Mouse (Mus musculus) skeletal muscle tissue, adult 2 months (tissue): ENCODE results near the gene Gja4.
A peak's percentile ranks its signal among the peaks of the same experiment; 100 is the strongest.

Source experiments
- DNase-seq: peaks from one replicate; pipeline ENCODE4 v3.0.0-alpha.2; 2012; ENCODE audit warnings: low read depth, low spot score

The Gja4 gene

GRCm38 (mm10) chr4:127313861-127314260, at the start of gene Gja4:
Gene Gja4 (minus strand): TSS chr4:127314039.
- peak; percentile 56 for DNase-seq

- no peak for DNase-seq
These were observed 49.5 kb upstream of the Gja4 start for GRCm38 (mm10) chr4:127363331-127363730.

GRCm38 (mm10) chr4:127362520-127362919, 48.7 kb upstream of the Gja4 start:
- no peak for DNase-seq

- DNase-seq, result no peak
These were observed 44.2 kb upstream of the Gja4 start, which contains the start of gene Gjb5 for GRCm38 (mm10) chr4:127358018-127358417. Gene Gjb5 (minus strand): TSS chr4:127358181.

GRCm38 (mm10) chr4:127354506-127355485, 41.0 kb upstream of the Gja4 start:
- DNase-seq, result no peak

GRCm38 (mm10) chr4:127353951-127354438, 40.2 kb upstream of the Gja4 start, which contains the start of gene Gjb4:
Gene Gjb4 (minus strand): TSS chr4:127354081.
- DNase-seq, result no peak

- no peak for DNase-seq
These were observed 38.8 kb upstream of the Gja4 start for GRCm38 (mm10) chr4:127352594-127352993.

- DNase-seq, result no peak
These were observed 35.9 kb upstream of the Gja4 start for GRCm38 (mm10) chr4:127349560-127350300.

GRCm38 (mm10) chr4:127345000-127345399, 31.2 kb upstream of the Gja4 start:
- no peak for DNase-seq

GRCm38 (mm10) chr4:127341372-127341771, 27.5 kb upstream of the Gja4 start:
- DNase-seq, result no peak

GRCm38 (mm10) chr4:127337668-127338067, 23.8 kb upstream of the Gja4 start:
- DNase-seq, result no peak

GRCm38 (mm10) chr4:127334870-127335504, 21.1 kb upstream of the Gja4 start:
- DNase-seq, result no peak

GRCm38 (mm10) chr4:127331171-127331570, 17.3 kb upstream of the Gja4 start:
- no peak for DNase-seq

- no peak for DNase-seq
These were observed 16.6 kb upstream of the Gja4 start, which contains the start of gene Gjb3 for GRCm38 (mm10) chr4:127330181-127331100. Gene Gjb3 (minus strand): TSS chr4:127330844.

GRCm38 (mm10) chr4:127329751-127330150, 15.9 kb upstream of the Gja4 start:
- no peak for DNase-seq

- no peak for DNase-seq
These were observed 15.2 kb upstream of the Gja4 start for GRCm38 (mm10) chr4:127329046-127329445.

GRCm38 (mm10) chr4:127328378-127328777, 14.5 kb upstream of the Gja4 start:
- DNase-seq, result no peak

- DNase-seq, result no peak
These were observed 13.9 kb upstream of the Gja4 start for GRCm38 (mm10) chr4:127327749-127328148.

GRCm38 (mm10) chr4:127327258-127327657, 13.4 kb upstream of the Gja4 start:
- no peak for DNase-seq

GRCm38 (mm10) chr4:127325276-127325675, 11.4 kb upstream of the Gja4 start:
- no peak for DNase-seq
